Mouse (Mus musculus): ENCODE measurements at regions not wholly inside any gene's neighbourhood (a gene's known extent, or its start where the extent isn't known, plus 50 kb on each side); places are given as distances from the start of the nearest gene placed in this dataset.

DNA sequence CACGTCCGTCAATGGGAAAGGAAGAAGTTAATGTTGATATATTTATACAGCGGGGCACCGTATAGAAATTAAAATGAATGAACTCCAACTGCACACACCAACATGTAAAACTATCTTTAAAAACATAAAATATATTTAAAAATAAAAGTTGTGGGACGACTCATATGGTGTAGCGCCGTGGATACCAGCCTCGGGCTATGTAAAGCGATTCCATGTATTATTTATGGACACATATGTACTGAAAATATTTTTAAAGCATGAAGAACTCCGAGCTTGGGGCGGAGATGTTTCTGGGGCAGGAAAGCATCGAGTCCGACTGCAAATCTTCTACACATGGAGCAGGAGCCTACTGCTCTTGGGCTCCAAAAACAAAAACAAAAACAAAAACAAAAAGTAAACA lies 182.4 kb downstream of the Cryba4 start:
- intact Hi-C loops (cut with DNase I): no loop called here
- DNase-seq: no peak

DNA sequence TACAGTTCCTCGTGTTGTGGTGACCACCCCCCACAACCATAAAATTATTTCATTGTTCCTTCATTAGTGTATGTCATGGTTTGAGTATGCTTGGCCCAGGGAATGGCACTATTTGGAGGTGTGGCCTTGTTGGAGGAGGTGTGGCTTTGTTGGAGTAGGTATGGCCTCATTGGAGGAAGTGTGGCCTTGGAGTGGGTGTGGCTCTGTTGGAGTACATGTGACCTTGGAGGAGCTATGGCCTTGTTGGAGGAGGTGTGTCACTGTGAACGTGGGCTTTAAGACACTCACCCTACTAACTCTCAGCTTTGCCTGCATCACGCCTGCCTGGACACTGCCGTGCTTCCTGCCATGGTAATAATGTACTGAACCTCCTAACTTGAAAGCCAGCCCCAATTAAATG lies 179.9 kb downstream of the Cryba4 start:
- intact Hi-C loops (cut with DNase I): no loop called here
- no peak for DNase-seq

DNA sequence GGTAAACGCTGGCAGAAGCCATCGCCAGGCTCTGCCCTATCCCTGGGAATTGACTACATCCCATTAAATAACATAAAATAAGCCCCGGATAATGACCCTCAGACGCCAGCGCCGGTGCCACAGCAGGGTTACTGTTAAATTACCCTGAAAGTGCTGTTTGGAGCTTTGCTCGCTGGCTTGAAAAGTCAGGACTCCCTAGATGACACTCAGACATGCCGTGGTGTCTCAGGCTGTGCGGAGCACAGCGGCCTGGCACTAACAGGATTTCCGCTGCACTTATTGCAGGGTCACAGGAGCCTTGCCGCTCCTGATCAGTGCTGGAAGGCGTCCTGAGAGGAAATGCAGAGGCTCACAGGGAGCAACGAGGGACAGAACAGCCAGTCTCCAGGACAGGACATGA lies 175.2 kb downstream of the Cryba4 start:
- DNase-seq: no peak
- intact Hi-C loops (cut with DNase I): no loop called here

DNA sequence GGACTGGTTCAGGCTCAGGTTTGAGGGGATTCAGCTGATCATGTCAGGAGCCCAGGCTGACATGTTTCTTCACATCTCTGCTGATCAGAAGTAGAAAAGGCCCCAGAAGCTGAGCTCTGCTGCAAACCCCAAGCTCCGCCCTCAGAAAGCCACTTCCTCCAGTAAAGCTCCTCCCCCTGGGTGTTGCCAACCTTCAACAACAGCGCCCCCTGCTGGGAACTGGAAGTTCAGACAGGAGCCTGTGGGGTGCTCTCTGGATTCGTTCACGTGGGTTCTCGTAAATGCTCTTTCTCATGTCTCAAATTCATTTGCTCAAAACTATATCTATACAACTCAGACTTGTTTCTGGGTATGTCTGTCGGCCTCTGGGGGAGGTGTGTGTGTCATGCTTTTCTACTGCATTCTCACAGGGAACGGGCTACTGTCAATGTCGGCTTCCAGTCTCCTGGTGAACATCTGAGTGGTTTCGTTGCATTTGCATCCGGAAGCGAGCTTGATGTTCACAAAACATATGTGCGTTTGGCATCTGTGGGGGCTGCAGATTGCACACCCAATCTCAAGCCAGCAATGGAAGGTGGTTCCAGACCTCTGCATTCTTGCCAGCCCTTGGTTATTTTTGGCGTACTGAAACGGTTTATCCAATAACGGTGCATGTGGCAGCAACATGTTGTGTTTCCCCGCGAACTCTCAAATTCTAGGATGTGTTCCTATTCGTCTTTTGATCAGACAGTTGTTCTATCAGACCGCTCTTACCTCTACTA lies 174.3 kb downstream of the Cryba4 start:
- intact Hi-C loops (cut with DNase I): no loop called here
- DNase-seq: peak in 1 of 2 experiments; percentile 33

DNA sequence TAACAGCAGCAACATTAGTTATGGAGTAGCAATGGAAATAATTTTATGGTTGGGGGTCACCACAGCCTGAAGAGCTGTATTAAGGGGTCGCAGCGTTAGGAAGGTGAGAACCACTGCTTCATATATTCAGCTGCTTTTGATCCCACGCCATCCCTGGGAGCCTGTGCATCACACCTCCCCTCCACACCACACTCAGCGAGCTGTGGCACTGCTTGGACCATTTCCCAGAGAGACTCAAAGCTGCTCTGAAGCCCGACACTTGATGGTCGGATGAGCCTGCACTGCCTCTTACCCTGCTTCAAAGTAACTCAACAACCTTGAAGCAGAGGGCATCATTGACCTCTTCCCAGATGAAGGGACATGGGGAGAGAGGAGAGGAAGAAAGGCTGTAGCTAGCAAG lies 171.3 kb downstream of the Cryba4 start:
- intact Hi-C loops (cut with DNase I): no loop called here
- DNase-seq: no peak

DNA sequence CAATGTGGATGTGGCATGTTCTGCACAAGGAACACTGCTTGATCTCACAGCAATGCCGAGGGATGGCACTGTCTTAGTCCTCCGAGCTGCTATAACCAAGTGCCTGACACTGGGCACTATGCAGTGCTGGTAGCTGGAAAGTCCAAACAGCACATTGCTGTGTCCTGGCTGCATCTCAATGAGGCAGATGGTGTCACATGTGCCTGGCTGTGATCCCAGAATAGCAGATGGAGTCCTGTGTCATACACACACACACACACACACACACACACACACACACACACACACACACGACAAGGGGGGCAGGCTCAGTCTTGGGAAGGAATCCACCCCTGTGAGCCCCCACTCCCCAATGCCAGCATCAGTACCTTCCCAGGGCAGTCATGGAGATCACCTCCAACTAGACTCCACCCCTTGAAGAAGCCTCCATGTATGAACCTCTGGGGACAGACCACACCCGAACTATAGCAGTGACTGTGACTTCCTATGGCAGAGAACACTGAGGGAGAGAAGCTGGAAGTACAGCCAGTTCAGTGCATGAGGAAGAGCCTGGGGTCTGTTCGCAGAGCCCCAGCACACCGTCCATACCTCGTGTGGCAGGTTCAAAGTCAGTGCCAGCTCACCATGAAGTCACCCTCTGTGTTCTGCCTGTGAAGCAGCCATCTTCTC lies 160.3 kb downstream of the Cryba4 start:
- intact Hi-C loops (cut with DNase I): no loop called here
- peak; percentile 18 to 32 for DNase-seq

DNA sequence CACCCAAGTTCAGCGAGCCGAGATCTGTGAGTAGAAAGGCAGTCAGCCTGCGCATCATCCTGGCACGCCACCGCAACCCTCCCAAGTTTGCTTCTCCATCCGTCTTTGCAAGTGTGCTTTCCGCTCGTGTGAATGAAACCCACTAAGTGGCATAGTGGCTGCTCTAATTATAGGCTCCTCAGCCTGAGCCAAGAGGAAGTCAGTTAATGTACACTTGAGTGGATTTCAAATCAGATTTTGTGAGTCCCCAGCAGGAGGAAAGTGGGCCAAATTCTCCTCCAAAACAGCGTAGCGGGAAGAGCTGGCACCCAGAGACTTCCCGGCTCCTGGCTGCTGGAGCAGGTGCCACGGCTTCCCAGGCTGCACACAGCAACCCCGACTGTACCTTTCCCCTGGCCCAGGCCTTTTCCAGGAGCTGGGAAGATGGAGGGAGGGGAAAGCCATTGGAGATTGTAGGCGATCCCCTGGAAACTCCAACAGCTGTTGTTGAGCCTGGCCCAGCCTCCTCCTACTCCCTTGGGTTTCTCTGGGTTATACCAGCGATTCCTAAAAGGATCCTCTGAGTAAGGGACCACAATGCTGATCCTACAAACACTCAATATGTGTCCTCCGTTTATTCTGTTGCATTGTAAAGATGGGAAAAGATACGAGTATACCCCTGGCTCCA lies 158.3 kb downstream of the Cryba4 start:
- no peak for DNase-seq

DNA sequence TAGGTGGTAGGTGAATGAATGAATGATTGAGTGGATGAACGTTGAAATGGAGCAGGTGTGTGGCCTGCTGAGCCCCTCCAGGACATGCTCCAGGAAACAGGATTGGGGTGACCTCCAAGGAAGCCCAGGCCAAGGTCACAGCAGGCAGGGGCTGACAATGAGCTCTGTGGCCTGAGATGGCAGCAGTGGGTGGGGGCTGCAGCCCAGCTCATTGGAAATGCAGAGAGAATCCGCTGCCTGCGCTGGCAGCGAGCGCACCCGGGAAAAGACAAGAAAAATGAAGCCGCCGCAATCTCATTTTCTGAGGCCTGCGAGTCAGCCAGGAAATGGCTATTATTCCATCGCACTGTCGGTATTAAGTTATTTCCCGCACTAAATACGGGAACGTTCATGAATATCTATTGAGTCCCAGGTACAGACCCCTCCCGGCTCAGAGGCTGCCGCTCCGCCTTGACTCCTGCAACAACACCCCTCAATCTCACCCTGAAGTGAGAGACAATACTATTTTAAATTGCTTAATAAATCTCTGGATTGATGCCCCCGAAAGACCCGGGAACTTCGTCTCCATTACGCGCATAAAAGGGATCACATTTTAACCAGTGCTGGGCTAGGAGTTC lies 153.7 kb downstream of the Cryba4 start:
- intact Hi-C loops (cut with DNase I): no loop called here
- no peak for DNase-seq

More for the DNA sequence above, 158.3 kb downstream of the Cryba4 start:
- intact Hi-C loops (cut with DNase I): no loop called here

DNA sequence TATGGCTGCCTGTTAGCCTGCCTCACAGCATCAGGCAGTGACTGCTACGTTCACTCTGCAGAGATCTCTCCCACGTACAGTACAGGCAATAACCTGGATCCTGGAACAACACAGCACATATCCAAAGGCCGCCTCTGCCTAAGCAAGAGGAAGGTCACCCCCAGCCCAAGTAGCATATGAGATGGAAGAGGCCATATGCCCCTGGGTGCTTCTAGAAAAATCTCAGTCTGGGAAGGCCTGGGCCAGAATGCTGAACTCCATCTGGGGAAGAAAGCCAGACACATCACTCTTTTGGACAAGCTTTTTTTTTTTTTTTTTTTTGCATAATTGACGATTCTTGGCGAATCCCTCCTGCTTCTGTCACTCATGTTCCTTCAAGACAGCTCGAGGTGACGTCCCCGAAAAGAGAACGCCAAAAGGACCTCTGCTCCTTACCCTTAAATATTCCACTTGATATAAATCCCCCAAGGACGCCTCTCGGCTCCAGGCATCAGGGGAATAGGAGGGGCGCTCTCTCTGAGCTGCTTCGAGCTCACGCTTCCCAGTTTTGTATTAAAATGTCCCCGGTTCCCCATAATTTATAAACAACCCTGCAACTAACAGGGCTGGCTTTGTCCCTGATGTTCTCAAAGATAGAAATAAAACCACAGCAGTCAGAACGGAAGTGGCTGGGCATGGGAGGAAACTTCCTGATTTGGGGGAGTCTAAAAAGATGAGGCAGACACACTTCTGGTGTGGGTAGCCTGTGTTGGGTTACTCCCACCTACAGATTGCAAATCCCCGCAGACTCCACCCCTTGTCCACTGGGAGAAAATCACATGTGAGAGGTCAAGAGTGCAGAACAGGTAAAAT lies 150.4 kb downstream of the Cryba4 start:
- intact Hi-C loops (cut with DNase I): no loop called here
- DNase-seq: no peak

DNA sequence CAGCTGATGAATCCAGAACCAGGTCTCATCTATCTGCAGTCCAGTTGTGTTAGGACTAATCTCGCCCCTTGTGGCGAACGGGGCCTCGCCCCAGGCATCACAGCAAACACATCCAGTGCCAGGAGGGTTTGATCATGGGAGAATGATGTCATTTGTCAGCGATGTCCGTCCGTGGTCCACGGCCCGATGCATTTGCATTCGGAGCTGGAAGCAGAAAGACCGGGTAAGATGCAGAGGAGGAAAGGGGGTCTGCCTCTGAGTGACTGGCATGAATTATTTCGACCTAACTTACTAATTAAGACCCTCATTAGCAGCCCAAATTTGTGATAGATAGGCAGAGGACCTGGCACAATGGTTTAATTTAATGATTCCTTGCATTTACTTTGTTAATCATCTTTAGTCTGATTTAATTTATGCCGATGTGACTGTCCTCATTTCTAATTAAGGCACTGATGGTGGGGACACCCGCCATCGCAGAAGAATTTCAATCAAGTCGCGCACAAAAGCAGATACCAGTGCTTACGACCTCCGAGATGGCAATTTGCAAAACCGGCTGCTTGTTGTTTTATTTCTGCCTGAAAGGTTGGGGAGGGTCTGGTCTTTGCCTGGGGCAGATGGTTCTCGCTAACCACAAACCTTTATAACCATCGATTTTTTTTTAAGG lies 141.9 kb downstream of the Cryba4 start:
- intact Hi-C loops (cut with DNase I): no loop called here
- DNase-seq: no peak

DNA sequence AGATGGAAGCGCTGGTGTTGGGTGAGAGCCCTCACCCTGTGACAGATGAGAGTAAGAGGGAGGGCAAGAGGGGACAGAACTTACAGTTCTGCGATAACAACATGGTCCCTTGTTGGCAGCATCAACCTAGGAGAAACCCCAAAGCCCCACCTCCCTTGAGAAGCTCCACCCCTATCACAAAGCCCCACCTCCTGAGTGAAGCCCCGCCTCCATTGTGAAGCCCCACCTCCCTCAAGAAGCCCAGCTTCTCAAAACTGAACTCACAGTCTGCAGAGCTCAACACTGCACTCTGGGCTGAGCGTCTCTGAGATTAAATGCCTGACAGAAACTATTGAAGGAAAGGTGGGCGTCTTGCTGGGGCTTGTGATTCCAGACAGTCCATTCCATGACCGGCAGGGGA lies 131.6 kb downstream of the Cryba4 start:
- intact Hi-C loops (cut with DNase I): no loop called here
- DNase-seq: no peak

DNA sequence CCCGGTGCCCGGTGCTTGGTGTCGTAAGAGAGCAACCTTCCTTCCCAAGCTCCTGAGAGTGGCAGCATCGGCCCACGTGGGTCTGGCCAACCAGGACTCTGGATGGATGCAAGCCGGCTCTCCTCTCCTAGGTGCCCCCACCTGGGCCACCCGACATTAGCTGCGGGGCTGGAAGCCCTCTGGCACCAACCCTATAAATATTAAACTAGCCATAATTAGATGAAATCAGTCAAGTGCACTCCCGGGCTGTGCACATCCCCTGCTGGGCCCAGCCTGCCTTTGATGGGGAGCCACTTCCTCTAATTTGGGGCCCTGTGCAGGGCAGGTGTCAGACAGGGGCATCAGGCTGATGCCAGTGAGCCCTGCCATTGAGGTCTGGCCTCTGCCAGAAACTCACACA lies 130.8 kb downstream of the Cryba4 start:
- intact Hi-C loops (cut with DNase I): no loop called here
- DNase-seq: no peak

DNA sequence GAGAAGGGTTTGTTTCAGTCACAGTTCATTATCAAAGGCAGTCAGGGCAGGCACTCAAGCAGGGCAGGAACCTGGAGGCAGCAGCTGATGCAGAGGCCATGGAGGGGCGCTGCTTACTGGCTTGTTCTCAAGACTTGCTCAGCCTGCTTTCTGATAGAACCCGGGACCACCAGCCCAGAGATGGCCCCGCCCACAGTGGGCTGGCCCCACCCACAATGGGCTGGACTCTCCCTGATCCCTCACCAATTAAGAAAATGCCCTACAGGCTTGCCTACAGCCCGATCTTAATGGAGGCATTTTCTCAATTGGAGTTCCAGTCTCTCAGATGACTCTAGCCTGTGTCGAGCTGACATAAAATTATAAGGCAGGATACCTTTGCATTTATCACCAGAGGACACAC lies 129.7 kb downstream of the Cryba4 start:
- intact Hi-C loops (cut with DNase I): no loop called here

DNA sequence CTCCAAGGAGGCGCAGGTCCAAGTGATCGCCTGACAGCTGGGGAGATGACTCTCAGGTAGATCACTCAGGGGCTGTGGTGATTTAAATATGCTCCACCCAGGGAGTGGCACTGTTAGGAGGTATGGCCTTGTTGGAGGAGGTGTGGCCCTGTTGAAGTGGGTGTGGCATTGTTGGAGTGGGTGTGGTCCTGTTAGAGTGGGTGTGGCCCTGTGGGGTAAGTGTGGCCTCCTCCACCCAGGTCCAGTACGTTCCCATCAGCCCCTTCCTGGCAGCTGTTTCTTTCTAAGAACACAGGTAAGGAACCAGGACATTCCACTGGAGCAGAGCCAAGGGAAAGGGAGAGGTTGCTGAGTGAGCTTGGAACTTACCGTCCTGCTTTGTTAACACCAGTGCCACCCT lies 125.1 kb downstream of the Cryba4 start:
- intact Hi-C loops (cut with DNase I): no loop called here

More for the DNA sequence above, 129.7 kb downstream of the Cryba4 start:
- no peak for DNase-seq

DNA sequence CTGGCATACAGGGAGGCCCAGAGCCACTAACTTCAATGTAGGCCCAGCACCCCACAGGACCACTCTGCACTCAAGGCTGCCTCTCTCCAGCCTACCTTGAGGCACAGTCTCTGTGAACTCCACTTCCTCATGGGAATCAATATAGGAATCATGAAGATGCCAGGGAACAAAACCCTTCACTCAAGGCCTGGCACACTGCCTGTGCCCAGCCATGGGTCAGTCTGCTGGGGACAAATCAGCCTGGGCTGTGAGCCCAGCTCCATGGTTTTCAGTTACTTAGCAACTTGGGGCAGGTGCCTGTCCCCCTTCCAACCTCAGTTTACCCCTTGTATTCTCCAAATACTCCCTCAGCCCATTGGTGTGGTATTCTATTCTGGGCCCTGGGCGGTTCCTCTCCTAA lies 119.6 kb downstream of the Cryba4 start:
- intact Hi-C loops (cut with DNase I): no loop called here
- DNase-seq: peak in 1 of 2 experiments; percentile 7

More for the DNA sequence above, 125.1 kb downstream of the Cryba4 start:
- no peak for DNase-seq

DNA sequence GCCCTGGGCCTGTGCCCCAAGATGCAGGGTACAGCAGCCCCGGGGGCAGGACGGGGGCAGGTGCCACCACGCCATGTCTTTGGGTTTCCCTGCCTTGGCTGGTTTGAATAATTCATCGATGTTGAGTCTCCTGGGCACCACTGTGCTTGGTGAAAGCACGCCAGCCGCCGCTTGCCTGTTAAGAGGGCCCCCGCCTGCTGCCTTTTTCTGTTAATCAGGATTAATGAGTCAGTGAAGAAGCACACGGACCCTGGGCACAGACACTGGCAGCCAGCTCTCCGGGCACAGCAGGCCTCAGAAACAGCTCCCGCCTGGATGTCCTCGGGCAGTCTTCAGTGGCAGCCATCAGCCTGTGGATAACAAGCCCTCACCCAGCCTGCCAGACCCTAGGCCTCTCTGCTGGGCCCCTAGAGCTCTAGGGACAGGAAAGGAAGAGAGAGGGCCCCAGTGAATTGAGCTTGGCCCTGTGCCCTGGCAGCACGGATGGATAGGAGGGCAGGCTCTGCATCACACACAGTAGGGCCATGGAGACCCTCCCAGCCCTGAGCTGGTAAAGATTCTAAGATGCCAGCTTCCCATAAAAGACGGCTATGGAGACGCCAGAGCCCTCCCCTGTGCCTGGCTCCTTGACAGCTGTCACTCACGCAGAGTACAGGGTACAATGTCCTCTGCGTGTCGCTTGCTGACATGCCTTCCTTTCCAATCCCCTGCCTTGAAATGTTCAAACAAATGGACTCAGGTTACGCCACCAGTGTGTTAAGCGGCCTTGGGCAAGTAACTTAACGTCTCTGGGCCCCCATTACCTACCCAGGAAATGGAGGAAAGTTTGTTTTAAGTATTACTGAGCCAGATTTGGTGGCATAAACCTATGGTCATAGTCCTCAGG lies 118.4 kb downstream of the Cryba4 start:
- DNase-seq: no peak
- intact Hi-C loops (cut with DNase I): no loop called here

DNA sequence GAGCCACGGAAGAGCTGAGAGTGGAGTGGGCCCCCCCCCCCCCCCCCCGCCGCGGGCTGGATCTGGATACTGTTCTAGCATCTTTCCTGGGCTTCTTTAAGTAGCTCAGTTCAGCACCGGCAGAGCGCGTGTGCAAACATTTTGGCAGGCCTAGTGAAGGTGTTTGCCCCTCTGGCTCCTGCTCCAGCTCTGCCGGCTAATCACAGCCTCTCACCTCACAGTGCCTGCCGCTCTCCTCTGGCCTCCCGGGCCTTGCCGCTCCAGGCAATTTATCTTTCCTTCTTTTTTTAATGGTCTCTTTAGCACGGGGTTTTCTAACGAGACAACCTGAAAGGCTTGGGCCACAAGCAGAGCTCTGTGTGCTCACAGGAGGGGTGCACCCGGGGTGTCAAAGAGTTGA lies 115.7 kb downstream of the Cryba4 start:
- intact Hi-C loops (cut with DNase I): no loop called here
- no peak for DNase-seq

DNA sequence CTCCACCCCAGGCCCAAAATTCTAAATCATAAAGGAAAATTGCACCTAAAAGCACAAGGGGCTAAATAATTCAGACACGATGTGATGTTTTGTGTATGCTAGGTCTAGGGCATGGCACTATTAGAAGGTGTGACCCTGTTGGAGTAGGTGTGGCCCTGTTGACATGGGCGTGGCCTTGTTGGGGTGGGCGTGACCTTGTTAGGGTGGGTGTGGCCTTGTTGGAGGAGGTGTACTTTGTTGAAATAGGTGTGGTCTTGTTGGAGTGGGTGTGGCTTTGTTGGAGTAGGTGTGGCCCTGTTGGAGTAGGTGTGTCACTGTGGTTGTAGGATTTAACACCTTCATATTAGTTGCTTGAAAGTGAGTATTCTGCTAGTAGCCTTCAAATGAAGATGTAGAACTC lies 114.1 kb downstream of the Cryba4 start:
- DNase-seq: no peak
- intact Hi-C loops (cut with DNase I): no loop called here

DNA sequence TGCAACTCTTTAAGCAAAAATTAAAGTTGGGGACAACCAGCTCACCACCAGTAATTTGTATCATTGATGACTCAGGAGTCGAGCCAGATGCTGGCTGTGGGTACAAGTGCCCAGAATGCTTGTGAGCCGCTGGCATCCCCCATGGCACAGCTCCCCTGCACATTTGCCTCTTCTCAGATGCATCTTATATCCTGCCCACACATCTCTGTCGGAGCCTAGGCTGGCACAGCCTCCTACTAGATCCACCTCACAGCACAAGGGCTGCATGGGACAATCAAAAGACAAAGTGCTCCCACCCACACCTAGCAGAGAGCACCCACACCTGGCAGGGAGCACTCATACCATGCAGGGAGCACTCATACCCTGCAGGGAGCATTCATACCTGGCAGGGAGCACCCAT lies 109.6 kb downstream of the Cryba4 start:
- intact Hi-C loops (cut with DNase I): no loop called here
- DNase-seq: no peak
